Mouse (Mus musculus) small intestine, adult 2 months (tissue): ENCODE data around the gene Sacm1l.

ENCODE experiments used
- CTCF ChIP-seq: fragments of 200-500 bp; IDR thresholded peaks from 2 replicates; pipeline ENCODE4 v1.5.1; 2012; ENCODE audit warnings: low read depth, mild to moderate bottlenecking, control low read depth, inconsistent platforms, low read length, moderate library complexity, mixed read lengths; ENCODE audit not compliant: insufficient replicate concordance, insufficient read length; ENCODE audit errors: extremely low read depth
- POLR2A ChIP-seq: fragments of 200-500 bp; IDR thresholded peaks from 2 replicates; pipeline ENCODE4 v1.6.1; 2012; ENCODE audit warnings: low read depth, mild to moderate bottlenecking, control low read depth, inconsistent platforms, low read length, moderate library complexity

GRCm38 (mm10) chr9:123531234-123531633 lies 1.7 kb downstream of the Sacm1l start:
- TF ChIP-seq CTCF (no peak), POLR2A (no peak)
